Mouse (Mus musculus): Measurements from ENCODE around the gene Fbxw9. TPM values are rescaled to one million over a fixed set of nuclear protein-coding genes. Genes with fewer than 3 reads are reported as not detected.
A peak's percentile ranks its signal among the peaks of the same experiment; 100 is the strongest.

Gene Fbxw9
- total and polyA plus RNA-seq, 2 experiments from 2014 or later = 87.4 to 115 TPM

- Histone ChIP-seq H3K27ac (ENCODE audit: low read depth, low read length) (no peak overlapping the region), H3K9me3 (ENCODE audit: low read length) (no peaks in the 10 kb centered on the region), H3K36me3 (ENCODE audit: insufficient read depth) (peaks cover 40% of the 10 kb centered on the region), H3K4me3 (ENCODE audit: low read depth, low read length) (no peak overlapping the region), H3K27me3 (ENCODE audit: insufficient read depth, low read length) (no peaks in the 10 kb centered on the region), H3K4me1 (ENCODE audit: insufficient read depth) (peaks cover 6% of the 10 kb centered on the region), H3K9ac (no peak overlapping the region), H3K4me2 (ENCODE audit: low read depth) (no peak overlapping the region)
- ATAC-seq (no peak), DNase-seq (no peak)
- TF ChIP-seq CTCF (IDR thresholded peaks at IDR 0.05; ENCODE audit: low read depth) = no peak
- 95% methylated on average over 2 of the region's 2 CpGs for WGBS
Observed at GRCm38 (mm10) chr8:85067155-85067554, 7.3 kb downstream of the Fbxw9 start.

- no peak for DNase-seq
- Histone ChIP-seq H3K27me3 (ENCODE audit: insufficient read depth, low read length) (no peaks in the 10 kb centered on the region), H3K27ac (ENCODE audit: low read depth, low read length) (no peak within 1 kb of the TSS), H3K4me3 (ENCODE audit: low read depth, low read length) (no peak within 1 kb of the TSS), H3K4me1 (ENCODE audit: insufficient read depth) (peaks cover 12% of the 10 kb centered on the region), H3K4me2 (ENCODE audit: low read depth) (no peak within 1 kb of the TSS), H3K9me3 (ENCODE audit: low read length) (no peaks in the 10 kb centered on the region), H3K9ac (no peak within 1 kb of the TSS), H3K36me3 (ENCODE audit: insufficient read depth) (peaks cover 40% of the 10 kb centered on the region)
- TF ChIP-seq CTCF (IDR thresholded peaks at IDR 0.05; ENCODE audit: low read depth) = no peak
- no peak for ATAC-seq
Observed at GRCm38 (mm10) chr8:85067982-85068381, 8.1 kb downstream of the Fbxw9 start, which contains the start of gene Gm5741. TSS of gene Gm5741 (minus strand) at chr8:85067982.

- DNase-seq (no peak), ATAC-seq (no peak)
- Histone ChIP-seq H3K4me2 (ENCODE audit: low read depth) (peak overlapping the region; percentile 69), H3K36me3 (ENCODE audit: insufficient read depth) (peaks cover 54% of the 10 kb centered on the region), H3K9me3 (ENCODE audit: low read length) (no peaks in the 10 kb centered on the region), H3K27ac (ENCODE audit: low read depth, low read length) (peak overlapping the region; percentile 94), H3K4me1 (ENCODE audit: insufficient read depth) (peaks cover 12% of the 10 kb centered on the region), H3K27me3 (ENCODE audit: insufficient read depth, low read length) (no peaks in the 10 kb centered on the region), H3K4me3 (ENCODE audit: low read depth, low read length) (peak overlapping the region; percentile 94), H3K9ac (peak overlapping the region; percentile 85)
- WGBS = 84% methylated on average over 5 of the region's 5 CpGs
- TF ChIP-seq CTCF (IDR thresholded peaks at IDR 0.05; ENCODE audit: low read depth) = no peak
Observed at GRCm38 (mm10) chr8:85071041-85071440, 11.2 kb downstream of the Fbxw9 start.

GRCm38 (mm10) chr8:85071514-85072281, 11.8 kb downstream of the Fbxw9 start, which contains the start of gene Dhps:
TSS of gene Dhps (plus strand) at chr8:85071757.
- Histone ChIP-seq H3K4me3 (ENCODE audit: low read depth, low read length) (peak within 1 kb of the TSS; percentile 94), H3K4me1 (ENCODE audit: insufficient read depth) (peaks cover 12% of the 10 kb centered on the region), H3K9me3 (ENCODE audit: low read length) (no peaks in the 10 kb centered on the region), H3K9ac (peak within 1 kb of the TSS; percentile 85), H3K36me3 (ENCODE audit: insufficient read depth) (peaks cover 55% of the 10 kb centered on the region), H3K27ac (ENCODE audit: low read depth, low read length) (peak within 1 kb of the TSS; percentile 94), H3K27me3 (ENCODE audit: insufficient read depth, low read length) (no peaks in the 10 kb centered on the region), H3K4me2 (ENCODE audit: low read depth) (peak within 1 kb of the TSS; percentile 69)
- TF ChIP-seq CTCF (IDR thresholded peaks at IDR 0.05; ENCODE audit: low read depth) = no peak; the same call in 1 of the 2 replicates
- ATAC-seq = peak; percentile 96
- peak; percentile 94 for DNase-seq
- under 1% methylated on average over 67 of the region's 68 CpGs for WGBS

GRCm38 (mm10) chr8:85072364-85072929, 12.6 kb downstream of the Fbxw9 start:
- Histone ChIP-seq H3K27ac (ENCODE audit: low read depth, low read length) (peak overlapping the region; percentile 94), H3K27me3 (ENCODE audit: insufficient read depth, low read length) (no peaks in the 10 kb centered on the region), H3K36me3 (ENCODE audit: insufficient read depth) (peaks cover 50% of the 10 kb centered on the region), H3K9me3 (ENCODE audit: low read length) (no peaks in the 10 kb centered on the region), H3K4me1 (ENCODE audit: insufficient read depth) (peaks cover 12% of the 10 kb centered on the region), H3K4me2 (ENCODE audit: low read depth) (peak overlapping the region; percentile 69), H3K4me3 (ENCODE audit: low read depth, low read length) (peak overlapping the region; percentile 94), H3K9ac (peak overlapping the region; percentile 85)
- no peak for TF ChIP-seq CTCF (IDR thresholded peaks at IDR 0.05; ENCODE audit: low read depth)
- 42% methylated on average over 9 of the region's 9 CpGs for WGBS
- ATAC-seq (no peak), DNase-seq (no peak)

- no peak for TF ChIP-seq CTCF (IDR thresholded peaks at IDR 0.05; ENCODE audit: low read depth)
Observed at GRCm38 (mm10) chr8:85073041-85073612, 13.3 kb downstream of the Fbxw9 start.

GRCm38 (mm10) chr8:85074167-85074566, 14.3 kb downstream of the Fbxw9 start:
- no peak overlapping the region for H3K4me3 ChIP-seq (ENCODE audit: low read depth, low read length)
- no peaks in the 10 kb centered on the region for H3K27me3 ChIP-seq (ENCODE audit: insufficient read depth, low read length)
- no peaks in the 10 kb centered on the region for H3K9me3 ChIP-seq (ENCODE audit: low read length)
- no peak for DNase-seq
- no peak for ATAC-seq
- peaks cover 12% of the 10 kb centered on the region for H3K4me1 ChIP-seq (ENCODE audit: insufficient read depth)
- 90% methylated on average over 10 of the region's 10 CpGs for WGBS
- no peak for TF ChIP-seq CTCF (IDR thresholded peaks at IDR 0.05; ENCODE audit: low read depth)
- no peak overlapping the region for H3K27ac ChIP-seq (ENCODE audit: low read depth, low read length)
- peaks cover 38% of the 10 kb centered on the region for H3K36me3 ChIP-seq (ENCODE audit: insufficient read depth)
- no peak overlapping the region for H3K9ac ChIP-seq
- no peak overlapping the region for H3K4me2 ChIP-seq (ENCODE audit: low read depth)

More at GRCm38 (mm10) chr8:85073041-85073612, 13.3 kb downstream of the Fbxw9 start:
- Histone ChIP-seq H3K36me3 (ENCODE audit: insufficient read depth) (peaks cover 43% of the 10 kb centered on the region), H3K4me2 (ENCODE audit: low read depth) (no peak overlapping the region), H3K4me1 (ENCODE audit: insufficient read depth) (peaks cover 12% of the 10 kb centered on the region), H3K4me3 (ENCODE audit: low read depth, low read length) (no peak overlapping the region), H3K27ac (ENCODE audit: low read depth, low read length) (no peak overlapping the region), H3K27me3 (ENCODE audit: insufficient read depth, low read length) (no peaks in the 10 kb centered on the region), H3K9ac (no peak overlapping the region), H3K9me3 (ENCODE audit: low read length) (no peaks in the 10 kb centered on the region)
- DNase-seq (no peak), ATAC-seq (no peak)
- 92% methylated on average over 15 of the region's 15 CpGs for WGBS

All from forebrain, postnatal 0 days (tissue).